Mouse (Mus musculus): ENCODE results near the gene Zbtb1. TPM values are rescaled to one million over a fixed set of nuclear protein-coding genes. Genes with fewer than 3 reads are reported as not detected.
A peak's percentile ranks its signal among the peaks of the same experiment; 100 is the strongest.

Zbtb1 gene
- polyA plus RNA-seq, 1 experiment from 2014 or later: 3.3 TPM

DNA sequence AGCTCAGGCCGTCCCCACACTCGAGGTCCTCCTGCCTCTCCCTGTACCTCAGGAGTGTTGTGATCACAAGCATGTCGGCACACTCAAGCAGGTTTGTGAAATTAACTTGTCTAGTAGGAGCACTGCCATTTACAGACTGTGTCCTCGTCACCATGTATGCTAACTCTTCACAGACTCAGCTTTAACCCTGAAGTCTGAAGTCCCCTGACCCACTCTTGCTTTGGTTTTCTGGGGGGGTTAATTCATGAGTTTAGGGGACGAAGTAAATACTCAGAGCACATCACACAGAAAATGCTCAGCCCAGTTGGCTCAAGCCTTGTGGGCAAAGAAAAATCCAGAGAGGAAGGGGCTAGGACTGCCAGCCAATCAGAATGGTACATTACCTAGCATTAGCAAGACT, 34.4 kb upstream of the Zbtb1 start:
- ATAC-seq: no peak
- no peak overlapping the region for H3K9ac ChIP-seq (ENCODE audit: low read depth, low read length)
- H3K9me3 ChIP-seq (ENCODE audit: control insufficient read depth): no peaks in the 10 kb centered on the region
- H3K4me1 ChIP-seq (replicated peaks; ENCODE audit: control insufficient read depth, insufficient read depth, low read length): no peaks in the 10 kb centered on the region
- 86% methylated on average over 5 of the region's 5 CpGs for WGBS
- H3K27me3 ChIP-seq (replicated peaks; ENCODE audit: control insufficient read depth, insufficient read depth, low read length): no peaks in the 10 kb centered on the region
- no peaks in the 10 kb centered on the region for H3K36me3 ChIP-seq (ENCODE audit: control insufficient read depth, insufficient read depth)
- no peak overlapping the region for H3K27ac ChIP-seq (ENCODE audit: low read depth, low read length)
- H3K4me3 ChIP-seq (ENCODE audit: low read depth, low read length): no peak overlapping the region
- no peak for TF ChIP-seq CTCF (IDR thresholded peaks at IDR 0.05; ENCODE audit: low read depth)
- no peak overlapping the region for H3K4me2 ChIP-seq (replicated peaks; ENCODE audit: low read depth)

GRCm38 (mm10) chr12:76336111-76336965, 33.7 kb upstream of the Zbtb1 start:
- no peak overlapping the region for H3K4me3 ChIP-seq (ENCODE audit: low read depth, low read length)
- TF ChIP-seq CTCF (IDR thresholded peaks at IDR 0.05; ENCODE audit: low read depth): no peak
- H3K9ac ChIP-seq (ENCODE audit: low read depth, low read length): no peak overlapping the region
- no peak overlapping the region for H3K27ac ChIP-seq (ENCODE audit: low read depth, low read length)
- no peak for ATAC-seq
- no peak overlapping the region for H3K4me2 ChIP-seq (replicated peaks; ENCODE audit: low read depth)
- H3K36me3 ChIP-seq (ENCODE audit: control insufficient read depth, insufficient read depth): no peaks in the 10 kb centered on the region
- H3K9me3 ChIP-seq (ENCODE audit: control insufficient read depth): no peaks in the 10 kb centered on the region
- no peaks in the 10 kb centered on the region for H3K27me3 ChIP-seq (replicated peaks; ENCODE audit: control insufficient read depth, insufficient read depth, low read length)
- 64% methylated on average over 17 of the region's 17 CpGs for WGBS
- no peaks in the 10 kb centered on the region for H3K4me1 ChIP-seq (replicated peaks; ENCODE audit: control insufficient read depth, insufficient read depth, low read length)

GRCm38 (mm10) chr12:76341080-76341479, 29.0 kb upstream of the Zbtb1 start:
- peak; percentile 89 for TF ChIP-seq CTCF (IDR thresholded peaks at IDR 0.05; ENCODE audit: low read depth)
- Histone ChIP-seq H3K4me1 (replicated peaks; ENCODE audit: control insufficient read depth, insufficient read depth, low read length) (no peaks in the 10 kb centered on the region), H3K36me3 (ENCODE audit: control insufficient read depth, insufficient read depth) (no peaks in the 10 kb centered on the region), H3K4me3 (ENCODE audit: low read depth, low read length) (no peak overlapping the region), H3K27ac (ENCODE audit: low read depth, low read length) (no peak overlapping the region), H3K9ac (ENCODE audit: low read depth, low read length) (no peak overlapping the region), H3K9me3 (ENCODE audit: control insufficient read depth) (no peaks in the 10 kb centered on the region), H3K4me2 (replicated peaks; ENCODE audit: low read depth) (no peak overlapping the region), H3K27me3 (replicated peaks; ENCODE audit: control insufficient read depth, insufficient read depth, low read length) (no peaks in the 10 kb centered on the region)
- ATAC-seq: no peak
- 7% methylated on average over 4 of the region's 4 CpGs for WGBS

DNA sequence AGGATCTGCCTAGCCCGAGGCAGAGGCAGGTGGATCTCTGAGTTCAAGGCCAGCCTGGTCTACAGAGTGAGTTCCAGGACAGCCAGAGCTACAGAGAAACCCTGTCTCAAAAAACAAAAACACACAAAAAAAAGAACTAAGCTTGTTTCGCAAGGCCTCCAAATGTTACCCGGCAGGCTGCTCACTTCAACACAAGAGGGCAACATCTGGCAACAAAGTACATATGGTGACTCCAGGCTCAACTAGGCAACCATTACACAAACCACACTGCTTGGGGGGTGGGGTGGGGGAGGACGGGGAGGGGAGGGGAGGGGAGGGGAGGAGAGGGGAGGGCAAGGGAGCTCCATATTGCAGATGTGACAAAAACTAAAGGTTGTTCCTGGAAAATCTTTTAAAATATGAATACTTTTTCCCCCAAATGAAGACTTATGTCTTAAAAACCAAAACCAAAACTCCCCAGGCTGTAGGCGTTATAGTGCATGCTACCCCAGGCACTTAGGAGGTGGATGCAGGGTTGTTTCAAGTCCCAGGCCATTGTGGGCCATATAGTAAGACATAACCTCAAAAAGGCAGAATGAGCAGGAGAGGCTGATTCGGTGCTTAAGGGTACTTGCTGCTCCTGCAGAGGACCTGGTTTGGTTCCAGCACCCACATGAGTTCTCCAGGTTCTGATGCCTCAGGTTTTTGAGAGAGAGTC, 24.2 kb upstream of the Zbtb1 start:
- no peak overlapping the region for H3K4me3 ChIP-seq (ENCODE audit: low read depth, low read length)
- H3K9ac ChIP-seq (ENCODE audit: low read depth, low read length): no peak overlapping the region
- no peaks in the 10 kb centered on the region for H3K4me1 ChIP-seq (replicated peaks; ENCODE audit: control insufficient read depth, insufficient read depth, low read length)
- no peak overlapping the region for H3K27ac ChIP-seq (ENCODE audit: low read depth, low read length)
- H3K4me2 ChIP-seq (replicated peaks; ENCODE audit: low read depth): no peak overlapping the region
- H3K36me3 ChIP-seq (ENCODE audit: control insufficient read depth, insufficient read depth): peaks cover 21% of the 10 kb centered on the region; the same call in 1 of the 2 replicates
- WGBS: 79% methylated on average over 6 of the region's 6 CpGs
- peak; percentile 65 for TF ChIP-seq CTCF (IDR thresholded peaks at IDR 0.05; ENCODE audit: low read depth)
- no peaks in the 10 kb centered on the region for H3K27me3 ChIP-seq (replicated peaks; ENCODE audit: control insufficient read depth, insufficient read depth, low read length)
- ATAC-seq: no peak
- no peaks in the 10 kb centered on the region for H3K9me3 ChIP-seq (ENCODE audit: control insufficient read depth)

- H3K4me2 ChIP-seq (replicated peaks; ENCODE audit: low read depth): no peak overlapping the region
- no peak overlapping the region for H3K9ac ChIP-seq (ENCODE audit: low read depth, low read length)
- H3K4me1 ChIP-seq (replicated peaks; ENCODE audit: control insufficient read depth, insufficient read depth, low read length): no peaks in the 10 kb centered on the region
- no peak for TF ChIP-seq CTCF (IDR thresholded peaks at IDR 0.05; ENCODE audit: low read depth)
- H3K36me3 ChIP-seq (ENCODE audit: control insufficient read depth, insufficient read depth): peaks cover 21% of the 10 kb centered on the region; the same call in 1 of the 2 replicates
- H3K27ac ChIP-seq (ENCODE audit: low read depth, low read length): no peak overlapping the region
- H3K9me3 ChIP-seq (ENCODE audit: control insufficient read depth): no peaks in the 10 kb centered on the region
- no peak overlapping the region for H3K4me3 ChIP-seq (ENCODE audit: low read depth, low read length)
- H3K27me3 ChIP-seq (replicated peaks; ENCODE audit: control insufficient read depth, insufficient read depth, low read length): no peaks in the 10 kb centered on the region
- 83% methylated on average over 8 of the region's 8 CpGs for WGBS
- no peak for ATAC-seq
Observed at GRCm38 (mm10) chr12:76349680-76350220, 20.3 kb upstream of the Zbtb1 start.

GRCm38 (mm10) chr12:76360868-76361267, 9.2 kb upstream of the Zbtb1 start:
- no peak overlapping the region for H3K9ac ChIP-seq (ENCODE audit: low read depth, low read length)
- no peaks in the 10 kb centered on the region for H3K27me3 ChIP-seq (replicated peaks; ENCODE audit: control insufficient read depth, insufficient read depth, low read length)
- 95% methylated on average over 1 of the region's 1 CpGs for WGBS
- no peak overlapping the region for H3K27ac ChIP-seq (ENCODE audit: low read depth, low read length)
- no peaks in the 10 kb centered on the region for H3K4me1 ChIP-seq (replicated peaks; ENCODE audit: control insufficient read depth, insufficient read depth, low read length)
- H3K4me2 ChIP-seq (replicated peaks; ENCODE audit: low read depth): no peak overlapping the region
- no peak overlapping the region for H3K4me3 ChIP-seq (ENCODE audit: low read depth, low read length)
- no peak for TF ChIP-seq CTCF (IDR thresholded peaks at IDR 0.05; ENCODE audit: low read depth)
- no peak for ATAC-seq
- H3K36me3 ChIP-seq (ENCODE audit: control insufficient read depth, insufficient read depth): no peaks in the 10 kb centered on the region
- H3K9me3 ChIP-seq (ENCODE audit: control insufficient read depth): no peaks in the 10 kb centered on the region
